Mouse (Mus musculus): ENCODE data around the gene Lancl3. TPM values are rescaled to one million over a fixed set of nuclear protein-coding genes. Genes with fewer than 3 reads are reported as not detected.

The Lancl3 gene
- polyA plus RNA-seq (2015; fragmentation: Nextera tagmentation; extraction: Ambion mirVana) = 0.43 and 0.72 TPM in 2 replicates

GRCm38 (mm10) chrX:9199761-9200371, at the start of gene Lancl3:
Gene Lancl3 (plus strand): TSS chrX:9199902.
- no peaks in the 10 kb centered on the region for H3K36me3 ChIP-seq (ENCODE audit: control insufficient read depth, insufficient read depth, low read length)
- 8% methylated on average over 44 of the region's 49 CpGs for WGBS
- peak; percentile 90 for ATAC-seq

GRCm38 (mm10) chrX:9179011-9179410, 20.7 kb upstream of the Lancl3 start:
- no peak for ATAC-seq
- 67% methylated on average over 2 of the region's 2 CpGs for WGBS
- no peak overlapping the region for H3K4me3 ChIP-seq (ENCODE audit: low read length)
- H3K4me2 ChIP-seq (ENCODE audit: low read depth, low read length) = no peak overlapping the region
- no peak overlapping the region for H3K27ac ChIP-seq (ENCODE audit: low read length)
- no peaks in the 10 kb centered on the region for H3K4me1 ChIP-seq (ENCODE audit: control insufficient read depth, insufficient read depth, low read length)
- H3K36me3 ChIP-seq (ENCODE audit: control insufficient read depth, insufficient read depth, low read length) = no peaks in the 10 kb centered on the region
- H3K27me3 ChIP-seq (replicated peaks; ENCODE audit: control insufficient read depth, insufficient read depth, low read length) = no peaks in the 10 kb centered on the region
- no peaks in the 10 kb centered on the region for H3K9me3 ChIP-seq (ENCODE audit: control insufficient read depth, low read length)
- H3K9ac ChIP-seq (ENCODE audit: low read depth, low read length) = no peak overlapping the region

More at GRCm38 (mm10) chrX:9199761-9200371, at the start of gene Lancl3:
- H3K4me3 ChIP-seq (ENCODE audit: low read length) = peak within 1 kb of the TSS; percentile 50
- H3K4me1 ChIP-seq (ENCODE audit: control insufficient read depth, insufficient read depth, low read length) = no peaks in the 10 kb centered on the region
- no peak within 1 kb of the TSS for H3K27ac ChIP-seq (ENCODE audit: low read length)
- H3K9ac ChIP-seq (ENCODE audit: low read depth, low read length) = peak within 1 kb of the TSS; percentile 40
- no peaks in the 10 kb centered on the region; the same call in 1 of the 2 replicates for H3K27me3 ChIP-seq (replicated peaks; ENCODE audit: control insufficient read depth, insufficient read depth, low read length)
- H3K9me3 ChIP-seq (ENCODE audit: control insufficient read depth, low read length) = no peaks in the 10 kb centered on the region
- H3K4me2 ChIP-seq (ENCODE audit: low read depth, low read length) = peak within 1 kb of the TSS; percentile 75

DNA sequence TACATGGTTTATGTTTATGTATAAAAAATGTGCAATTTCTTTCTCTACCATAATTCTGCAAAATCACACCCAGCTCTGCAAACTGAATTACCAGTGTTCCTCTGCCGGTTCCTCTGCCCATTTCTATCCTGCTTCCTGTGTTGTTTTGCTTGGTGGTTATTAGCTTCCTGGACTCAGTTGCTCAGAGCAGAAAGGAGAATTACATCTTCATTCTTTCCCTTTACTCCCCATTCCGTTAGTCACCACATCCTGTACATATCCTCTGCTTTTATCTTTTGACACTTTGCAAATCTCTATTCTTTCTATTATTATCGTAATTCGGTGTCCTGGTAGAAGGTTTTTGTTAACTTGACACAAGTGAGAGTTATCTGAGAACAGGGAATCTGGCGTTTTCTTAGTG, 18.1 kb upstream of the Lancl3 start:
- 65% methylated on average over 5 of the region's 5 CpGs for WGBS
- H3K4me3 ChIP-seq (ENCODE audit: low read length) = no peak overlapping the region
- no peaks in the 10 kb centered on the region for H3K27me3 ChIP-seq (replicated peaks; ENCODE audit: control insufficient read depth, insufficient read depth, low read length)
- no peak overlapping the region for H3K4me2 ChIP-seq (ENCODE audit: low read depth, low read length)
- no peaks in the 10 kb centered on the region for H3K4me1 ChIP-seq (ENCODE audit: control insufficient read depth, insufficient read depth, low read length)
- no peak overlapping the region for H3K27ac ChIP-seq (ENCODE audit: low read length)
- no peak overlapping the region for H3K9ac ChIP-seq (ENCODE audit: low read depth, low read length)
- no peaks in the 10 kb centered on the region for H3K9me3 ChIP-seq (ENCODE audit: control insufficient read depth, low read length)
- no peak for ATAC-seq
- no peaks in the 10 kb centered on the region for H3K36me3 ChIP-seq (ENCODE audit: control insufficient read depth, insufficient read depth, low read length)

GRCm38 (mm10) chrX:9200380-9200917, 747 bp downstream of the Lancl3 start:
- peak overlapping the region; percentile 50 for H3K4me3 ChIP-seq (ENCODE audit: low read length)
- peak overlapping the region; percentile 75 for H3K4me2 ChIP-seq (ENCODE audit: low read depth, low read length)
- WGBS = 12% methylated on average over 54 of the region's 72 CpGs
- no peaks in the 10 kb centered on the region for H3K36me3 ChIP-seq (ENCODE audit: control insufficient read depth, insufficient read depth, low read length)
- peak; percentile 68 for ATAC-seq
- H3K27ac ChIP-seq (ENCODE audit: low read length) = no peak overlapping the region
- H3K9ac ChIP-seq (ENCODE audit: low read depth, low read length) = peak overlapping the region; percentile 40
- H3K27me3 ChIP-seq (replicated peaks; ENCODE audit: control insufficient read depth, insufficient read depth, low read length) = no peaks in the 10 kb centered on the region; the same call in 1 of the 2 replicates
- H3K4me1 ChIP-seq (ENCODE audit: control insufficient read depth, insufficient read depth, low read length) = no peaks in the 10 kb centered on the region
- no peaks in the 10 kb centered on the region for H3K9me3 ChIP-seq (ENCODE audit: control insufficient read depth, low read length)

- 81% methylated on average over 2 of the region's 2 CpGs for WGBS
- Histone ChIP-seq H3K9me3 (ENCODE audit: control insufficient read depth, low read length) (no peaks in the 10 kb centered on the region), H3K27ac (ENCODE audit: low read length) (no peak overlapping the region)
Observed at GRCm38 (mm10) chrX:9201954-9202353, 2.3 kb downstream of the Lancl3 start.

DNA sequence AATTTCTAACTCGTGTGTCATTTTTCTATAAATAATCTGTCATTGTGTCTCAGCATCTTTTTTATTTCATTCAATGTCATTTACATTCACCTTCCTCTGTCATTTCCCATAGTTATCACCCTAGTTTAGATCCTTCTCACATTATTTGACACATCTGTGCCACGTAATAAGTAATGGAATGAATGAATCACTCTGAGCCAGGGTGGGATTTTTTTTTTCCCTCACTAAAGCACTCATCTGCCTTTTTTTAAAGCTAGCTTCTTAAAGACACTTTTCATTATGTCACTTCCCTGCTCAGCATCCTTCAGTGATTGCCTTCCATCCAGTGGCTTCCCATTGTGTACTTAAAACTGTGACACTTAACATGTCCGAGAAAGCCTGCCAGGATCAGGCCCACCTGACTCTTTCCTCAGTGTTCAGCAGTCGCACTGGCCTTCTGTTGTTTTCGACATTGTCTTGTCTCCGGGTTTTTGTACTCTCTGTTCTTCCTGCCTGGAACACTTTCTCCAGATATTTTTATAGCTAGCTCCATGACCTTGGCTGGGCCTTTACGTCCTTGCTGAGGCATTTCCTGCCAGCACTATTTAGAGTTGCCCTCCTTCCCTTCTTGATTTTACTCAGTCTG, 3.2 kb downstream of the Lancl3 start:
- Histone ChIP-seq H3K4me2 (ENCODE audit: low read depth, low read length) (no peak overlapping the region), H3K9me3 (ENCODE audit: control insufficient read depth, low read length) (no peaks in the 10 kb centered on the region), H3K4me1 (ENCODE audit: control insufficient read depth, insufficient read depth, low read length) (no peaks in the 10 kb centered on the region), H3K4me3 (ENCODE audit: low read length) (no peak overlapping the region), H3K36me3 (ENCODE audit: control insufficient read depth, insufficient read depth, low read length) (no peaks in the 10 kb centered on the region), H3K27me3 (replicated peaks; ENCODE audit: control insufficient read depth, insufficient read depth, low read length) (no peaks in the 10 kb centered on the region; the same call in 1 of the 2 replicates), H3K9ac (ENCODE audit: low read depth, low read length) (no peak overlapping the region), H3K27ac (ENCODE audit: low read length) (no peak overlapping the region)
- ATAC-seq = no peak
- WGBS = 57% methylated on average over 7 of the region's 7 CpGs

More at GRCm38 (mm10) chrX:9201954-9202353, 2.3 kb downstream of the Lancl3 start:
- Histone ChIP-seq H3K4me3 (ENCODE audit: low read length) (no peak overlapping the region), H3K36me3 (ENCODE audit: control insufficient read depth, insufficient read depth, low read length) (no peaks in the 10 kb centered on the region), H3K27me3 (replicated peaks; ENCODE audit: control insufficient read depth, insufficient read depth, low read length) (no peaks in the 10 kb centered on the region; the same call in 1 of the 2 replicates), H3K4me1 (ENCODE audit: control insufficient read depth, insufficient read depth, low read length) (no peaks in the 10 kb centered on the region), H3K4me2 (ENCODE audit: low read depth, low read length) (no peak overlapping the region), H3K9ac (ENCODE audit: low read depth, low read length) (no peak overlapping the region)
- ATAC-seq = no peak

- Histone ChIP-seq H3K4me1 (ENCODE audit: control insufficient read depth, insufficient read depth, low read length) (no peaks in the 10 kb centered on the region), H3K4me2 (ENCODE audit: low read depth, low read length) (no peak overlapping the region), H3K4me3 (ENCODE audit: low read length) (no peak overlapping the region), H3K9me3 (ENCODE audit: control insufficient read depth, low read length) (no peaks in the 10 kb centered on the region), H3K27me3 (replicated peaks; ENCODE audit: control insufficient read depth, insufficient read depth, low read length) (no peaks in the 10 kb centered on the region), H3K27ac (ENCODE audit: low read length) (no peak overlapping the region), H3K36me3 (ENCODE audit: control insufficient read depth, insufficient read depth, low read length) (no peaks in the 10 kb centered on the region), H3K9ac (ENCODE audit: low read depth, low read length) (no peak overlapping the region)
- ATAC-seq = no peak
- WGBS = 72% methylated on average over 2 of the region's 2 CpGs
Observed at GRCm38 (mm10) chrX:9205121-9205520, 5.4 kb downstream of the Lancl3 start.

DNA sequence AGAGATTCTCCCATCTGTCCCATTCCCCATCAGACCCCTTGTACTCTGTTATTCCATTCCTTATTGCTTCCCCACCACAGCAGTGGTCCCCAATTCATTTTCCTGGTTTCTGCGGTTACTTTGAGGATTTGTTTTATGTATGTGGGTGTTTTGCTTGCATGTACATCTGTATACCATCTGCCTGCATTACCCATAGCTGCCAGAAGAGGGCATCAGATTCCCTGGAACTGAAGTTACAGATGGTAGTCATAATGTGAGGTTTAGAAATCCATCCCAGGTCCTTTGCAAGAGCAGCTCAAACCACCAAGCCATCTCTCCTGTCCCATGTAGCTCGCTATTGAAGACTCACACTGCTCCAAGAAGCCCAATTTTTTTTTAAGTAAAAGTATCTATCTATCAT, 16.5 kb downstream of the Lancl3 start:
- Histone ChIP-seq H3K27ac (ENCODE audit: low read length) (no peak overlapping the region), H3K9me3 (ENCODE audit: control insufficient read depth, low read length) (no peaks in the 10 kb centered on the region), H3K27me3 (replicated peaks; ENCODE audit: control insufficient read depth, insufficient read depth, low read length) (no peaks in the 10 kb centered on the region), H3K36me3 (ENCODE audit: control insufficient read depth, insufficient read depth, low read length) (no peaks in the 10 kb centered on the region), H3K4me3 (ENCODE audit: low read length) (no peak overlapping the region), H3K4me1 (ENCODE audit: control insufficient read depth, insufficient read depth, low read length) (no peaks in the 10 kb centered on the region), H3K9ac (ENCODE audit: low read depth, low read length) (no peak overlapping the region), H3K4me2 (ENCODE audit: low read depth, low read length) (no peak overlapping the region)
- 89% methylated on average over 2 of the region's 2 CpGs for WGBS
- ATAC-seq = no peak

- Histone ChIP-seq H3K4me1 (ENCODE audit: control insufficient read depth, insufficient read depth, low read length) (no peaks in the 10 kb centered on the region), H3K4me2 (ENCODE audit: low read depth, low read length) (no peak overlapping the region), H3K4me3 (ENCODE audit: low read length) (no peak overlapping the region), H3K36me3 (ENCODE audit: control insufficient read depth, insufficient read depth, low read length) (no peaks in the 10 kb centered on the region), H3K27me3 (replicated peaks; ENCODE audit: control insufficient read depth, insufficient read depth, low read length) (no peaks in the 10 kb centered on the region), H3K9ac (ENCODE audit: low read depth, low read length) (no peak overlapping the region), H3K27ac (ENCODE audit: low read length) (no peak overlapping the region), H3K9me3 (ENCODE audit: control insufficient read depth, low read length) (no peaks in the 10 kb centered on the region)
- ATAC-seq = no peak
- 86% methylated on average over 3 of the region's 3 CpGs for WGBS
Observed at GRCm38 (mm10) chrX:9219570-9219969, 19.9 kb downstream of the Lancl3 start.

Data from intestine, embryonic 16.5 days (tissue).